Comparison of ENCODE assay signal across 10 mouse cellular contexts in genomic region chr8:47913621-47914020, GRCm38 (mm10).
"Had no signal": no experiment of that assay in that cellular context is flagged by ENCODE, and none has a peak within 500 bp of the region (broad histone marks: within the 10 kb centered on the region; RNA-seq: fewer than 3 reads in every experiment).

No protein-coding gene starts in this region.

- H3K27ac ChIP-seq: intestine, embryonic 15.5 days; left cerebral cortex, adult 2 months; limb, embryonic 15.5 days; liver, embryonic 14.5 days; midbrain, embryonic 13.5 days; neural tube, embryonic 15.5 days had no signal

- H3K36me3 ChIP-seq: intestine, embryonic 15.5 days had no signal

- H3K4me1 ChIP-seq: intestine, embryonic 15.5 days; midbrain, embryonic 13.5 days had no signal

- ATAC-seq: intestine, embryonic 15.5 days; midbrain, embryonic 13.5 days had no signal

- H3K27me3 ChIP-seq: intestine, embryonic 15.5 days; limb, embryonic 15.5 days; midbrain, embryonic 13.5 days; neural tube, embryonic 15.5 days had no signal

- H3K4me2 ChIP-seq: intestine, embryonic 15.5 days; limb, embryonic 15.5 days; midbrain, embryonic 13.5 days; neural tube, embryonic 15.5 days had no signal

- H3K9ac ChIP-seq: intestine, embryonic 15.5 days; limb, embryonic 15.5 days; liver, embryonic 14.5 days; midbrain, embryonic 13.5 days; neural tube, embryonic 15.5 days had no signal

- H3K9me3 ChIP-seq: intestine, embryonic 15.5 days; limb, embryonic 15.5 days had no signal

- H3K4me3 ChIP-seq: intestine, embryonic 15.5 days; left cerebral cortex, adult 2 months; limb, embryonic 15.5 days; midbrain, embryonic 13.5 days; myocyte; neural tube, embryonic 15.5 days had no signal

- DNase-seq: lung, adult 18-20 months; right cerebral cortex, adult 18-20 months; right cerebral cortex, postnatal 25 days had no signal
